Mouse (Mus musculus) activated CD4-positive, CD25-positive, alpha-beta regulatory T cell, adult 9 weeks (primary cell): ENCODE measurements around the gene Gm15023. TPM values are rescaled to one million over a fixed set of nuclear protein-coding genes. Genes with fewer than 3 reads are reported as not detected.

Experiments used
- polyA plus RNA-seq: library from polyadenylated mRNA; unstranded; fragments of 100-300 nt; shearing (Covaris generic); gene quantifications from one replicate; pipeline ENCODE4 v1.2.1, GENCODE M21; 2017

The Gm15023 gene
- not detected for polyA plus RNA-seq

GRCm38 (mm10) chrX:135177532-135177931 lies at the start of gene Gm15023:
TSS of gene Gm15023 (minus strand) at chrX:135177632.

GRCm38 (mm10) chrX:135210436-135211221 lies 33.2 kb upstream of the Gm15023 start, which contains the start of gene Tceal6:
TSS of gene Tceal6 (minus strand) at chrX:135210687.

Other genes starting within 250 kb of the Gm15023 start
- 0.27 TPM for gene Nxf2, start 212.9 kb downstream of the Gm15023 start, polyA plus RNA-seq
- gene Zmat1, start 168.4 kb downstream of the Gm15023 start, polyA plus RNA-seq: 7.8 TPM
- not detected for gene Tceal6, start 33.1 kb upstream of the Gm15023 start, polyA plus RNA-seq
- gene Pramel3, start 124.7 kb upstream of the Gm15023 start, polyA plus RNA-seq: not detected
- gene Gm5128, start 195.7 kb upstream of the Gm15023 start, polyA plus RNA-seq: not detected